Mouse (Mus musculus): ENCODE data around the gene Hilpda. TPM values are rescaled to one million over a fixed set of nuclear protein-coding genes. Genes with fewer than 3 reads are reported as not detected.

The Hilpda gene
- polyA plus RNA-seq, 1 experiment, result 11.2 TPM

GRCm38 (mm10) chr6:29241697-29242096, 30.6 kb upstream of the Hilpda start:
- Histone ChIP-seq H3K27ac (ENCODE audit: insufficient read depth, low read length) (no peak overlapping the region), H3K27me3 (ENCODE audit: control insufficient read depth, insufficient read depth, low read length) (no peaks in the 10 kb centered on the region), H3K4me1 (ENCODE audit: control insufficient read depth, insufficient read depth, low read length) (no peaks in the 10 kb centered on the region), H3K4me3 (replicated peaks; ENCODE audit: insufficient read depth, low read depth, low read length) (no peak overlapping the region)
- 61% methylated on average over 2 of the region's 2 CpGs for WGBS
- DNase-seq, result no peak
- TF ChIP-seq POLR2A (IDR thresholded peaks at IDR 0.05; ENCODE audit: borderline replicate concordance, insufficient read depth, low read length) (no peak), CTCF (IDR thresholded peaks at IDR 0.05; ENCODE audit: borderline replicate concordance, insufficient read depth, low read depth, low read length) (no peak; the same call in 1 of the 2 replicates)

GRCm38 (mm10) chr6:29242265-29242664, 30.0 kb upstream of the Hilpda start:
- 68% methylated on average over 1 of the region's 1 CpGs for WGBS
- no peak for DNase-seq

DNA sequence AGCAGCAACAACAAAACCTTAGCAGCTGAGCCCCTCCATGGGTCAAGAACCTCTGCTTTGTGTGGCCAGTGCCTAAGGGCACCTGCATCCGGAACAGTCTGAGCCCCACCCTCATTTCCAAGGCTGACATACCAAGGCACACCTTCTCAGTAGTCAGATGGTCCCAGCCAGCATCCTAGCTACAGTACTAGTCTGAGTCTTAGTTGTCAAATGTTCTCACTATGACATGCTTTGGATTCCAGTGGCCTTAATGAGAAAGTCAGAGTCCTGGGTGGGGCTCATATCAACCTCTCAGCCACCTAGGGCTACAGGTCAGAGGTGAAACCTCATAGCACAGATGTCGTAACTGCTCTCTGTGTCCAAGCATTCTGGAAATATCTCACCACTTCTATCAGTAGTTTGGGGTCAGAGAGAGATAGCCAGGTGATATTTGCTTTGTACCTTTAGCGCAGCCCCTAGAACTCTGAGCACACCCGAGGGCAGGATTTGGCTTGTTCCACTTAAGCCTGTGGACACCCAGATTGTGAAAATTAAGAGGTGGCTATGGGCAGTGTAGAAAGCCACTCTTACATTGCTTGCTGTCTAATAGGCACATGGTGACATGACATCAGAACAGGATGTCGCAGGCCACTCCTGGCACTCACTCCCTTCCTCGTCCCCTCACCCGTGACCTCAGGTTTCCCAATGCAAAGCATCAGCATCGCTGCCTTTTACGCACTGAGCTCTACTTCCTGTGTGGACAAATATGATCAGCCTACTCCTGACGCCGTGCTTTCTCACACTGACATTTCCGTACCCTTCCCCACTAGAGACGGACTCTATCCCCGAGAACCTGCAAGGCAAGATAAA, 26.8 kb upstream of the Hilpda start:
- no peak overlapping the region for H3K27ac ChIP-seq (ENCODE audit: insufficient read depth, low read length)
- no peak for TF ChIP-seq CTCF (IDR thresholded peaks at IDR 0.05; ENCODE audit: borderline replicate concordance, insufficient read depth, low read depth, low read length)
- no peak for TF ChIP-seq POLR2A (IDR thresholded peaks at IDR 0.05; ENCODE audit: borderline replicate concordance, insufficient read depth, low read length)
- no peaks in the 10 kb centered on the region for H3K4me1 ChIP-seq (ENCODE audit: control insufficient read depth, insufficient read depth, low read length)
- WGBS, result 84% methylated on average over 14 of the region's 14 CpGs
- no peak overlapping the region for H3K4me3 ChIP-seq (replicated peaks; ENCODE audit: insufficient read depth, low read depth, low read length)
- no peaks in the 10 kb centered on the region for H3K27me3 ChIP-seq (ENCODE audit: control insufficient read depth, insufficient read depth, low read length)
- DNase-seq, result no peak

More at GRCm38 (mm10) chr6:29242265-29242664, 30.0 kb upstream of the Hilpda start:
- Histone ChIP-seq H3K4me3 (replicated peaks; ENCODE audit: insufficient read depth, low read depth, low read length) (no peak overlapping the region), H3K27ac (ENCODE audit: insufficient read depth, low read length) (no peak overlapping the region), H3K27me3 (ENCODE audit: control insufficient read depth, insufficient read depth, low read length) (no peaks in the 10 kb centered on the region), H3K4me1 (ENCODE audit: control insufficient read depth, insufficient read depth, low read length) (no peaks in the 10 kb centered on the region)
- no peak for TF ChIP-seq POLR2A (IDR thresholded peaks at IDR 0.05; ENCODE audit: borderline replicate concordance, insufficient read depth, low read length)
- TF ChIP-seq CTCF (IDR thresholded peaks at IDR 0.05; ENCODE audit: borderline replicate concordance, insufficient read depth, low read depth, low read length), result no peak

DNA sequence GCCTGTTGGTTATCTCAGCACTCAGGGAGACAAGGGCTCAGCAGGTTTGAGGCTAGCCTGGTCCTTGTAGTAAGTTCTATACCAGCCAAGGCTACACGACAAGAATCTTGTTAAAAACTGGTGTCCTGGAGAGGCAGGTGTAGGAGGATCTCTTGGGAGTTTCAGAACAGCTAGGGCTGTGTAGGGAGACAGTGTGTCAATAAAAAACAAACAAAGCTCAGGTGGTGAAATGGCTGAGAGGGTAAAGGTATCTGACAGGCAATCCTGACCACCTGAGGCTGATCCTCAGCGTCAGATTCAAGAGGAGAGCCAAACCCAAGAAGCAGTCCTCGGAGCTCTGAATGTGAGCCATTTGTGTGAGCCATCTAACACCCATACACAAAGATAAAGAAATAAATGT, 26.1 kb upstream of the Hilpda start:
- WGBS, result 82% methylated on average over 3 of the region's 3 CpGs

DNA sequence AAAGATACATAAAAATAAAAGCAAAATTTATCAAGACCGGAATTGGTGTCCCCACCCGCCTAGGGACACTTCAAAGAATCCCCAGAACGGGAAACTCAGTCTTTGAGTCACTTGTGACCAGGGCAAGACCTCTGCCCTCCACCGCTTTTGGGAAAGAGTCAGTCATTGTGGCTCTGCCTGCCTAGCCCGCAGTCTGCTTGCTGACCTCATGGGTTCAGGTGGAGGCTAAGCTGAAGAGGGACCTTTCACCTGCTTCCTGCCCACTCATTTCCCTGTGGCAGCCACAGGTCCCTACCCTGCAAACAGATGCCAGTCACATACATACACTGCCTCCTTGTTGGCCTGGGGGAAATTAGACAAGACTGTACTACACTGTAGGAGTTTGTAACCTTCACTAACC, 25.7 kb upstream of the Hilpda start:
- Histone ChIP-seq H3K27ac (ENCODE audit: insufficient read depth, low read length) (no peak overlapping the region), H3K4me3 (replicated peaks; ENCODE audit: insufficient read depth, low read depth, low read length) (no peak overlapping the region), H3K27me3 (ENCODE audit: control insufficient read depth, insufficient read depth, low read length) (no peaks in the 10 kb centered on the region), H3K4me1 (ENCODE audit: control insufficient read depth, insufficient read depth, low read length) (no peaks in the 10 kb centered on the region)
- DNase-seq, result no peak
- TF ChIP-seq CTCF (IDR thresholded peaks at IDR 0.05; ENCODE audit: borderline replicate concordance, insufficient read depth, low read depth, low read length) (no peak), POLR2A (IDR thresholded peaks at IDR 0.05; ENCODE audit: borderline replicate concordance, insufficient read depth, low read length) (no peak)
- WGBS, result 73% methylated on average over 5 of the region's 5 CpGs

More for the DNA sequence above, 26.1 kb upstream of the Hilpda start:
- H3K27ac ChIP-seq (ENCODE audit: insufficient read depth, low read length), result no peak overlapping the region
- no peak for DNase-seq
- no peaks in the 10 kb centered on the region for H3K4me1 ChIP-seq (ENCODE audit: control insufficient read depth, insufficient read depth, low read length)
- H3K27me3 ChIP-seq (ENCODE audit: control insufficient read depth, insufficient read depth, low read length), result no peaks in the 10 kb centered on the region
- no peak overlapping the region for H3K4me3 ChIP-seq (replicated peaks; ENCODE audit: insufficient read depth, low read depth, low read length)
- TF ChIP-seq CTCF (IDR thresholded peaks at IDR 0.05; ENCODE audit: borderline replicate concordance, insufficient read depth, low read depth, low read length) (no peak), POLR2A (IDR thresholded peaks at IDR 0.05; ENCODE audit: borderline replicate concordance, insufficient read depth, low read length) (no peak)

GRCm38 (mm10) chr6:29247072-29247471, 25.2 kb upstream of the Hilpda start:
- Histone ChIP-seq H3K27me3 (ENCODE audit: control insufficient read depth, insufficient read depth, low read length) (no peaks in the 10 kb centered on the region), H3K4me3 (replicated peaks; ENCODE audit: insufficient read depth, low read depth, low read length) (no peak overlapping the region), H3K4me1 (ENCODE audit: control insufficient read depth, insufficient read depth, low read length) (no peaks in the 10 kb centered on the region), H3K27ac (ENCODE audit: insufficient read depth, low read length) (no peak overlapping the region)
- DNase-seq, result no peak
- TF ChIP-seq CTCF (IDR thresholded peaks at IDR 0.05; ENCODE audit: borderline replicate concordance, insufficient read depth, low read depth, low read length), result no peak
- no peak for TF ChIP-seq POLR2A (IDR thresholded peaks at IDR 0.05; ENCODE audit: borderline replicate concordance, insufficient read depth, low read length)
- WGBS, result 54% methylated on average over 4 of the region's 4 CpGs

GRCm38 (mm10) chr6:29259418-29259817, 12.9 kb upstream of the Hilpda start:
- Histone ChIP-seq H3K4me3 (replicated peaks; ENCODE audit: insufficient read depth, low read depth, low read length) (no peak overlapping the region), H3K4me1 (ENCODE audit: control insufficient read depth, insufficient read depth, low read length) (no peaks in the 10 kb centered on the region), H3K27ac (ENCODE audit: insufficient read depth, low read length) (no peak overlapping the region), H3K27me3 (ENCODE audit: control insufficient read depth, insufficient read depth, low read length) (no peaks in the 10 kb centered on the region)
- no peak for DNase-seq
- TF ChIP-seq POLR2A (IDR thresholded peaks at IDR 0.05; ENCODE audit: borderline replicate concordance, insufficient read depth, low read length), result no peak
- no peak for TF ChIP-seq CTCF (IDR thresholded peaks at IDR 0.05; ENCODE audit: borderline replicate concordance, insufficient read depth, low read depth, low read length)
- WGBS, result 88% methylated on average over 1 of the region's 1 CpGs

- Histone ChIP-seq H3K27ac (ENCODE audit: insufficient read depth, low read length) (no peak overlapping the region), H3K4me1 (ENCODE audit: control insufficient read depth, insufficient read depth, low read length) (no peaks in the 10 kb centered on the region), H3K27me3 (ENCODE audit: control insufficient read depth, insufficient read depth, low read length) (no peaks in the 10 kb centered on the region), H3K4me3 (replicated peaks; ENCODE audit: insufficient read depth, low read depth, low read length) (no peak overlapping the region)
- TF ChIP-seq POLR2A (IDR thresholded peaks at IDR 0.05; ENCODE audit: borderline replicate concordance, insufficient read depth, low read length) (no peak), CTCF (IDR thresholded peaks at IDR 0.05; ENCODE audit: borderline replicate concordance, insufficient read depth, low read depth, low read length) (no peak)
- no peak for DNase-seq
- WGBS, result 46% methylated on average over 5 of the region's 5 CpGs
These were observed 10.5 kb upstream of the Hilpda start for GRCm38 (mm10) chr6:29261831-29262230.
